Mouse (Mus musculus): ENCODE measurements at regions not wholly inside any gene's neighbourhood (a gene's known extent, or its start where the extent isn't known, plus 50 kb on each side); places are given as distances from the start of the nearest gene placed in this dataset.

- Histone ChIP-seq H3K4me1 (ENCODE audit: control insufficient read depth, insufficient read depth, low read length) (no peaks in the 10 kb centered on the region), H3K4me3 (ENCODE audit: low read depth, low read length) (no peak overlapping the region), H3K9ac (ENCODE audit: low read length) (no peak overlapping the region), H3K4me2 (ENCODE audit: low read depth, severe bottlenecking) (no peak overlapping the region), H3K27ac (replicated peaks; ENCODE audit: low read depth, low read length) (no peak overlapping the region), H3K9me3 (ENCODE audit: control insufficient read depth, low read length) (no peaks in the 10 kb centered on the region), H3K36me3 (ENCODE audit: control insufficient read depth, insufficient read depth, low read length) (no peaks in the 10 kb centered on the region), H3K27me3 (ENCODE audit: control insufficient read depth, insufficient read depth, low read length) (no peaks in the 10 kb centered on the region)
- DNase-seq (ENCODE audit: low spot score): peak; percentile 23
- WGBS: 71% methylated on average over 5 of the region's 5 CpGs
- no peak for ATAC-seq (ENCODE audit: insufficient number of reproducible peaks, low FRiP score, low TSS enrichment, low read depth)
Observed at GRCm38 (mm10) chrX:158971726-158972125, 238.4 kb upstream of the Rps6ka3 start.

DNA sequence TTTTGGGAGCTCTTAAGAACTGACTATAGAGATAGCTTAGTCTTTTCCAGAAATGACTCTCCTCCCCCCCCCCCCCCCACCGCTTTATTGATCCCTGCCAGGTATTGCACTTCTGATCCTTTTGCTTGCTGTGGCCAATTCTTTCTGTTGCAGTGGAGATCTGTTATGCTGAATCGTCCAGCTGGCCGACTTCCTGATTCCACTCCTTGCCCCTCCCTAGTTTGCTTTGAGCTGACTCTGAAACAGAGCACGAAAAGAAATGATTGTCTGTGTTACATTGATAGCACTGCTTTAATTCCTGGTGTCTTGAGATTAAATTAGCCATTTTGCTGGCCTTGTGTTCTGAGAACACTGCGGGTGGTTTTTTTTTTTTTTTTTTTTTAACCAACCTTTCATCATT, 233.5 kb upstream of the Rps6ka3 start:
- Histone ChIP-seq H3K27me3 (ENCODE audit: control insufficient read depth, insufficient read depth, low read length) (no peaks in the 10 kb centered on the region), H3K36me3 (ENCODE audit: control insufficient read depth, insufficient read depth, low read length) (no peaks in the 10 kb centered on the region), H3K9me3 (ENCODE audit: control insufficient read depth, low read length) (no peaks in the 10 kb centered on the region), H3K4me1 (ENCODE audit: control insufficient read depth, insufficient read depth, low read length) (no peaks in the 10 kb centered on the region), H3K9ac (ENCODE audit: low read length) (no peak overlapping the region), H3K4me3 (ENCODE audit: low read depth, low read length) (no peak overlapping the region), H3K27ac (replicated peaks; ENCODE audit: low read depth, low read length) (no peak overlapping the region), H3K4me2 (ENCODE audit: low read depth, severe bottlenecking) (no peak overlapping the region)
- ATAC-seq (ENCODE audit: insufficient number of reproducible peaks, low FRiP score, low TSS enrichment, low read depth) (no peak), DNase-seq (ENCODE audit: low spot score) (no peak)
- 69% methylated on average over 5 of the region's 5 CpGs for WGBS

DNA sequence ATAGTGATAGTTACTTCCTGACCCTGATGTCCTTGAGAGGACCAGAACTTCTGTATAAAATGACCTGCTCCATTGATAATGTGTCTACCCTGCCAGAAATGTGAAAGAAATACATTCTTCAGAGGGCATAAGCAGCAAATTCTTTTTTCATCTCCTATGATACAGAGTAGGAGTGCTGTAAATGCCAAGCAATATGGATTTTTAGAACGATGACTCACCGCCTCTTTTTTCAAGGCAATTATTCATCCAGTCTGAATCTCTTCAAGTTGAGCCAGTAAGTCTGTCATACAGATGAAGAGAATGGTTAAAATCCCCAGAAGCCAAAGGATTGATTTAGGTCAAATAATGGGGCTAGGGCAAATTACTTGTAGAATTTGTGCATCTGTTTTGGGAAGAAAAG, 225.4 kb upstream of the Rps6ka3 start:
- H3K4me2 ChIP-seq (ENCODE audit: low read depth, severe bottlenecking): no peak overlapping the region
- no peak overlapping the region for H3K4me3 ChIP-seq (ENCODE audit: low read depth, low read length)
- H3K27ac ChIP-seq (replicated peaks; ENCODE audit: low read depth, low read length): no peak overlapping the region
- DNase-seq (ENCODE audit: low spot score): no peak
- H3K9me3 ChIP-seq (ENCODE audit: control insufficient read depth, low read length): no peaks in the 10 kb centered on the region
- no peak overlapping the region for H3K9ac ChIP-seq (ENCODE audit: low read length)
- 93% methylated on average over 2 of the region's 2 CpGs for WGBS
- H3K27me3 ChIP-seq (ENCODE audit: control insufficient read depth, insufficient read depth, low read length): no peaks in the 10 kb centered on the region
- H3K4me1 ChIP-seq (ENCODE audit: control insufficient read depth, insufficient read depth, low read length): no peaks in the 10 kb centered on the region
- no peak for ATAC-seq (ENCODE audit: insufficient number of reproducible peaks, low FRiP score, low TSS enrichment, low read depth)
- no peaks in the 10 kb centered on the region for H3K36me3 ChIP-seq (ENCODE audit: control insufficient read depth, insufficient read depth, low read length)

GRCm38 (mm10) chrX:158987676-158988075, 222.4 kb upstream of the Rps6ka3 start:
- Histone ChIP-seq H3K36me3 (ENCODE audit: control insufficient read depth, insufficient read depth, low read length) (no peaks in the 10 kb centered on the region), H3K9ac (ENCODE audit: low read length) (no peak overlapping the region), H3K4me1 (ENCODE audit: control insufficient read depth, insufficient read depth, low read length) (no peaks in the 10 kb centered on the region), H3K4me2 (ENCODE audit: low read depth, severe bottlenecking) (no peak overlapping the region), H3K27me3 (ENCODE audit: control insufficient read depth, insufficient read depth, low read length) (no peaks in the 10 kb centered on the region), H3K27ac (replicated peaks; ENCODE audit: low read depth, low read length) (no peak overlapping the region), H3K9me3 (ENCODE audit: control insufficient read depth, low read length) (no peaks in the 10 kb centered on the region), H3K4me3 (ENCODE audit: low read depth, low read length) (no peak overlapping the region)
- WGBS: 62% methylated on average over 3 of the region's 3 CpGs
- no peak for ATAC-seq (ENCODE audit: insufficient number of reproducible peaks, low FRiP score, low TSS enrichment, low read depth)
- no peak for DNase-seq (ENCODE audit: low spot score)

GRCm38 (mm10) chrX:159018955-159019354, 191.2 kb upstream of the Rps6ka3 start:
- Histone ChIP-seq H3K27me3 (ENCODE audit: control insufficient read depth, insufficient read depth, low read length) (no peaks in the 10 kb centered on the region), H3K36me3 (ENCODE audit: control insufficient read depth, insufficient read depth, low read length) (no peaks in the 10 kb centered on the region), H3K4me1 (ENCODE audit: control insufficient read depth, insufficient read depth, low read length) (no peaks in the 10 kb centered on the region), H3K27ac (replicated peaks; ENCODE audit: low read depth, low read length) (no peak overlapping the region), H3K4me3 (ENCODE audit: low read depth, low read length) (no peak overlapping the region), H3K9ac (ENCODE audit: low read length) (no peak overlapping the region), H3K9me3 (ENCODE audit: control insufficient read depth, low read length) (no peaks in the 10 kb centered on the region), H3K4me2 (ENCODE audit: low read depth, severe bottlenecking) (no peak overlapping the region)
- ATAC-seq (ENCODE audit: insufficient number of reproducible peaks, low FRiP score, low TSS enrichment, low read depth): no peak
- WGBS: 92% methylated on average over 1 of the region's 1 CpGs
- DNase-seq (ENCODE audit: low spot score): no peak

DNA sequence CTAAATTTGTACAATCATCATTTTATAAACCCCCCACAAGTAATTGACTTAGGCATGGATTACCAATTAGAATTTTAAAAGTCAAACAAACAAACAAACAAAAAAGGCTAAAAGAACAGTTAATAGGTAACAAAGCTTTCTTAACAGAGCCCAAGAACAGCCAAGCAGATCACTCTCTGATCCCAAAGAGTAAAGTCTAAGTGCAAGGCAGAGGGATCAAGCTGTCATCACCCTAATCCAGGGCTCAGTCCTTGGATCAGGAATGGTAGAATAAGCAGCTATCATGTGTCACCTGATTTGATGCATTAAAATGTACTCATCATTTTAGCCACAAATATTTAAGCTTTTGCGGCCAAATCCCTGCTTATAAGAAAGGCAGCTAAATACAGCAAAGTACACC, 183.8 kb upstream of the Rps6ka3 start:
- no peak overlapping the region for H3K27ac ChIP-seq (replicated peaks; ENCODE audit: low read depth, low read length)
- ATAC-seq (ENCODE audit: insufficient number of reproducible peaks, low FRiP score, low TSS enrichment, low read depth) (no peak), DNase-seq (ENCODE audit: low spot score) (no peak)
- H3K9ac ChIP-seq (ENCODE audit: low read length): no peak overlapping the region
- no peaks in the 10 kb centered on the region for H3K9me3 ChIP-seq (ENCODE audit: control insufficient read depth, low read length)
- no peaks in the 10 kb centered on the region for H3K4me1 ChIP-seq (ENCODE audit: control insufficient read depth, insufficient read depth, low read length)
- H3K4me3 ChIP-seq (ENCODE audit: low read depth, low read length): no peak overlapping the region
- no peaks in the 10 kb centered on the region for H3K36me3 ChIP-seq (ENCODE audit: control insufficient read depth, insufficient read depth, low read length)
- no peak overlapping the region for H3K4me2 ChIP-seq (ENCODE audit: low read depth, severe bottlenecking)
- 87% methylated on average over 1 of the region's 1 CpGs for WGBS
- H3K27me3 ChIP-seq (ENCODE audit: control insufficient read depth, insufficient read depth, low read length): no peaks in the 10 kb centered on the region

DNA sequence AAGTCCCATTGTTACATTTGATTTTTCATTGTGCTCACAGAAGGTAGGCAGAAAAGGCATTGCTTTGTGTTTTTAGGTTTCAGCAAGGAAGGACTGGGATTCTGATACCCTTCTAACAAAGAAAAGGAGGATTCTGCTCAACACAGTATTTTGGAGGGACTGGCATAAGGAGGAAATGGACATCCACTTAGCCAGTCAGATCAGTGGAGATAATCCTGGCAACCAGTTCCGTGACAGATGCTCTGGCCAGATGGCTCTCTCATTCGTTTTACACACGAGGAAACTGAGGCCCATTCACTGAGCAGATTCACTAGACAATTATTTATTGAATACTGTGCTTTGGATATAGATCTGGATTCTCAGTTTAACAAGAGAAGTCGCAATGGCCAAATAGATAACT, 178.2 kb upstream of the Rps6ka3 start:
- Histone ChIP-seq H3K36me3 (ENCODE audit: control insufficient read depth, insufficient read depth, low read length) (no peaks in the 10 kb centered on the region), H3K9ac (ENCODE audit: low read length) (no peak overlapping the region), H3K27ac (replicated peaks; ENCODE audit: low read depth, low read length) (no peak overlapping the region), H3K4me1 (ENCODE audit: control insufficient read depth, insufficient read depth, low read length) (no peaks in the 10 kb centered on the region), H3K27me3 (ENCODE audit: control insufficient read depth, insufficient read depth, low read length) (no peaks in the 10 kb centered on the region), H3K4me2 (ENCODE audit: low read depth, severe bottlenecking) (no peak overlapping the region), H3K4me3 (ENCODE audit: low read depth, low read length) (no peak overlapping the region), H3K9me3 (ENCODE audit: control insufficient read depth, low read length) (no peaks in the 10 kb centered on the region)
- DNase-seq (ENCODE audit: low spot score): no peak
- WGBS: 77% methylated on average over 4 of the region's 4 CpGs
- ATAC-seq (ENCODE audit: insufficient number of reproducible peaks, low FRiP score, low TSS enrichment, low read depth): no peak

- 16% methylated on average over 3 of the region's 3 CpGs for WGBS
- H3K4me2 ChIP-seq (ENCODE audit: low read depth, severe bottlenecking): no peak overlapping the region
- DNase-seq (ENCODE audit: low spot score): peak; percentile 58
- H3K4me1 ChIP-seq (ENCODE audit: control insufficient read depth, insufficient read depth, low read length): no peaks in the 10 kb centered on the region
- no peaks in the 10 kb centered on the region for H3K27me3 ChIP-seq (ENCODE audit: control insufficient read depth, insufficient read depth, low read length)
- H3K27ac ChIP-seq (replicated peaks; ENCODE audit: low read depth, low read length): no peak overlapping the region
- H3K36me3 ChIP-seq (ENCODE audit: control insufficient read depth, insufficient read depth, low read length): no peaks in the 10 kb centered on the region
- no peak overlapping the region for H3K9ac ChIP-seq (ENCODE audit: low read length)
- no peak for ATAC-seq (ENCODE audit: insufficient number of reproducible peaks, low FRiP score, low TSS enrichment, low read depth)
- no peak overlapping the region for H3K4me3 ChIP-seq (ENCODE audit: low read depth, low read length)
- no peaks in the 10 kb centered on the region for H3K9me3 ChIP-seq (ENCODE audit: control insufficient read depth, low read length)
Observed at GRCm38 (mm10) chrX:159043432-159043831, 166.7 kb upstream of the Rps6ka3 start.

- Histone ChIP-seq H3K27me3 (ENCODE audit: control insufficient read depth, insufficient read depth, low read length) (no peaks in the 10 kb centered on the region), H3K27ac (replicated peaks; ENCODE audit: low read depth, low read length) (no peak overlapping the region), H3K36me3 (ENCODE audit: control insufficient read depth, insufficient read depth, low read length) (no peaks in the 10 kb centered on the region), H3K4me1 (ENCODE audit: control insufficient read depth, insufficient read depth, low read length) (no peaks in the 10 kb centered on the region), H3K9ac (ENCODE audit: low read length) (no peak overlapping the region), H3K9me3 (ENCODE audit: control insufficient read depth, low read length) (no peaks in the 10 kb centered on the region), H3K4me3 (ENCODE audit: low read depth, low read length) (no peak overlapping the region), H3K4me2 (ENCODE audit: low read depth, severe bottlenecking) (no peak overlapping the region)
- ATAC-seq (ENCODE audit: insufficient number of reproducible peaks, low FRiP score, low TSS enrichment, low read depth): no peak
- DNase-seq (ENCODE audit: low spot score): no peak
- WGBS: 22% methylated on average over 2 of the region's 2 CpGs
Observed at GRCm38 (mm10) chrX:159047876-159048275, 162.2 kb upstream of the Rps6ka3 start.
